Mouse (Mus musculus): ENCODE results near the gene Hyal2. TPM values are rescaled to one million over a fixed set of nuclear protein-coding genes. Genes with fewer than 3 reads are reported as not detected.

Hyal2 gene
- total and polyA plus RNA-seq, 2 experiments from 2014 or later, result 42.7 to 65.3 TPM

- Histone ChIP-seq H3K4me3 (ENCODE audit: low read depth, low read length) (no peak overlapping the region), H3K4me2 (ENCODE audit: low read depth, low read length, poor library complexity, severe bottlenecking) (no peak overlapping the region), H3K27ac (ENCODE audit: low read depth, low read length) (no peak overlapping the region), H3K9me3 (ENCODE audit: low read length) (no peaks in the 10 kb centered on the region), H3K9ac (replicated peaks; ENCODE audit: low read length, poor library complexity, severe bottlenecking) (no peak overlapping the region), H3K4me1 (ENCODE audit: insufficient read depth, low read length) (peaks cover 11% of the 10 kb centered on the region; the same call in 1 of the 2 replicates), H3K36me3 (ENCODE audit: insufficient read depth, low read length) (peaks cover 14% of the 10 kb centered on the region), H3K27me3 (ENCODE audit: insufficient read depth, low read length) (peaks cover 28% of the 10 kb centered on the region)
- DNase-seq (ENCODE audit: low spot score), result no peak
- TF ChIP-seq CTCF (IDR thresholded peaks at IDR 0.05), result no peak
- 83% methylated on average over 5 of the region's 5 CpGs for WGBS
- no peak for ATAC-seq (ENCODE audit: low FRiP score)
Observed at GRCm38 (mm10) chr9:107547957-107548356, 19.8 kb upstream of the Hyal2 start.

GRCm38 (mm10) chr9:107548820-107549219 is 18.9 kb upstream of the Hyal2 start:
- H3K9ac ChIP-seq (replicated peaks; ENCODE audit: low read length, poor library complexity, severe bottlenecking), result no peak overlapping the region
- WGBS, result 91% methylated on average over 10 of the region's 10 CpGs
- H3K4me1 ChIP-seq (ENCODE audit: insufficient read depth, low read length), result peaks cover 11% of the 10 kb centered on the region; the same call in 1 of the 2 replicates
- TF ChIP-seq CTCF (IDR thresholded peaks at IDR 0.05), result no peak
- ATAC-seq (ENCODE audit: low FRiP score) (no peak), DNase-seq (ENCODE audit: low spot score) (no peak)
- peaks cover 14% of the 10 kb centered on the region for H3K36me3 ChIP-seq (ENCODE audit: insufficient read depth, low read length)
- H3K27ac ChIP-seq (ENCODE audit: low read depth, low read length), result no peak overlapping the region
- no peak overlapping the region for H3K4me2 ChIP-seq (ENCODE audit: low read depth, low read length, poor library complexity, severe bottlenecking)
- H3K27me3 ChIP-seq (ENCODE audit: insufficient read depth, low read length), result peaks cover 28% of the 10 kb centered on the region
- no peaks in the 10 kb centered on the region for H3K9me3 ChIP-seq (ENCODE audit: low read length)
- H3K4me3 ChIP-seq (ENCODE audit: low read depth, low read length), result no peak overlapping the region

- no peak overlapping the region for H3K4me3 ChIP-seq (ENCODE audit: low read depth, low read length)
- ATAC-seq (ENCODE audit: low FRiP score) (no peak), DNase-seq (ENCODE audit: low spot score) (no peak)
- no peak overlapping the region for H3K27ac ChIP-seq (ENCODE audit: low read depth, low read length)
- no peak overlapping the region for H3K4me2 ChIP-seq (ENCODE audit: low read depth, low read length, poor library complexity, severe bottlenecking)
- H3K9ac ChIP-seq (replicated peaks; ENCODE audit: low read length, poor library complexity, severe bottlenecking), result no peak overlapping the region
- peaks cover 10% of the 10 kb centered on the region for H3K36me3 ChIP-seq (ENCODE audit: insufficient read depth, low read length)
- H3K9me3 ChIP-seq (ENCODE audit: low read length), result no peaks in the 10 kb centered on the region
- H3K4me1 ChIP-seq (ENCODE audit: insufficient read depth, low read length), result peaks cover 11% of the 10 kb centered on the region; the same call in 1 of the 2 replicates
- no peak for TF ChIP-seq CTCF (IDR thresholded peaks at IDR 0.05)
- WGBS, result 89% methylated on average over 20 of the region's 20 CpGs
- H3K27me3 ChIP-seq (ENCODE audit: insufficient read depth, low read length), result peaks cover 28% of the 10 kb centered on the region
Observed at GRCm38 (mm10) chr9:107549297-107550074, 18.3 kb upstream of the Hyal2 start.

GRCm38 (mm10) chr9:107550491-107551116 is 17.1 kb upstream of the Hyal2 start:
- ATAC-seq (ENCODE audit: low FRiP score) (no peak), DNase-seq (ENCODE audit: low spot score) (no peak)
- Histone ChIP-seq H3K27ac (ENCODE audit: low read depth, low read length) (no peak overlapping the region), H3K4me1 (ENCODE audit: insufficient read depth, low read length) (peaks cover 11% of the 10 kb centered on the region; the same call in 1 of the 2 replicates), H3K9me3 (ENCODE audit: low read length) (no peaks in the 10 kb centered on the region), H3K4me3 (ENCODE audit: low read depth, low read length) (no peak overlapping the region), H3K27me3 (ENCODE audit: insufficient read depth, low read length) (peaks cover 28% of the 10 kb centered on the region), H3K36me3 (ENCODE audit: insufficient read depth, low read length) (no peaks in the 10 kb centered on the region), H3K9ac (replicated peaks; ENCODE audit: low read length, poor library complexity, severe bottlenecking) (no peak overlapping the region), H3K4me2 (ENCODE audit: low read depth, low read length, poor library complexity, severe bottlenecking) (peak overlapping the region; percentile 56)
- WGBS, result 38% methylated on average over 23 of the region's 23 CpGs
- no peak for TF ChIP-seq CTCF (IDR thresholded peaks at IDR 0.05)

GRCm38 (mm10) chr9:107551117-107551889 is 16.4 kb upstream of the Hyal2 start, which contains the start of gene Rassf1:
Gene Rassf1, plus strand, starts transcription at chr9:107551555.
- Histone ChIP-seq H3K9ac (replicated peaks; ENCODE audit: low read length, poor library complexity, severe bottlenecking) (peak within 1 kb of the TSS; percentile 51), H3K4me1 (ENCODE audit: insufficient read depth, low read length) (peaks cover 11% of the 10 kb centered on the region; the same call in 1 of the 2 replicates), H3K27me3 (ENCODE audit: insufficient read depth, low read length) (peaks cover 28% of the 10 kb centered on the region), H3K4me2 (ENCODE audit: low read depth, low read length, poor library complexity, severe bottlenecking) (peak within 1 kb of the TSS; percentile 56), H3K9me3 (ENCODE audit: low read length) (no peaks in the 10 kb centered on the region), H3K27ac (ENCODE audit: low read depth, low read length) (no peak within 1 kb of the TSS), H3K4me3 (ENCODE audit: low read depth, low read length) (peak within 1 kb of the TSS; percentile 30), H3K36me3 (ENCODE audit: insufficient read depth, low read length) (no peaks in the 10 kb centered on the region)
- 4% methylated on average over 62 of the region's 63 CpGs for WGBS
- no peak for ATAC-seq (ENCODE audit: low FRiP score)
- DNase-seq (ENCODE audit: low spot score), result no peak
- TF ChIP-seq CTCF (IDR thresholded peaks at IDR 0.05), result no peak

All from midbrain, postnatal 0 days (tissue).